Mouse (Mus musculus): ENCODE measurements around the gene Ube2o. TPM values are rescaled to one million over a fixed set of nuclear protein-coding genes. Genes with fewer than 3 reads are reported as not detected.
A peak's percentile ranks its signal among the peaks of the same experiment; 100 is the strongest.

Gene Ube2o
- polyA plus RNA-seq, 1 experiment from 2014 or later, result 8.9 TPM

- Histone ChIP-seq H3K4me3 (no peak overlapping the region), H3K27ac (peak overlapping the region; percentile 29; the same call in 1 of the 2 replicates), H3K9me3 (no peaks in the 10 kb centered on the region), H3K4me1 (replicated peaks) (peaks cover 26% of the 10 kb centered on the region), H3K36me3 (no peaks in the 10 kb centered on the region), H3K27me3 (ENCODE audit: insufficient read depth, poor library complexity, severe bottlenecking) (peaks cover 20% of the 10 kb centered on the region)
- 41% methylated on average over 14 of the region's 14 CpGs for WGBS
- DNase-seq (ENCODE audit: low spot score), result no peak
Observed at GRCm38 (mm10) chr11:116589020-116589531, 7.8 kb upstream of the Ube2o start.

GRCm38 (mm10) chr11:116586801-116587631, 5.8 kb upstream of the Ube2o start:
- DNase-seq (ENCODE audit: low spot score), result peak; percentile 74
- peaks cover 20% of the 10 kb centered on the region for H3K27me3 ChIP-seq (ENCODE audit: insufficient read depth, poor library complexity, severe bottlenecking)
- H3K4me1 ChIP-seq (replicated peaks), result peaks cover 17% of the 10 kb centered on the region
- peak overlapping the region; percentile 34 for H3K4me3 ChIP-seq
- no peaks in the 10 kb centered on the region for H3K36me3 ChIP-seq
- H3K27ac ChIP-seq, result peak overlapping the region; percentile 64; the same call in 1 of the 2 replicates
- no peaks in the 10 kb centered on the region for H3K9me3 ChIP-seq
- WGBS, result 20% methylated on average over 23 of the region's 23 CpGs

- WGBS, result 59% methylated on average over 5 of the region's 5 CpGs
Observed at GRCm38 (mm10) chr11:116586310-116586709, 5.1 kb upstream of the Ube2o start, which contains the start of gene Aanat. Aanat (plus strand) TSS chr11:116586432.

GRCm38 (mm10) chr11:116585682-116586081, 4.4 kb upstream of the Ube2o start:
- H3K36me3 ChIP-seq, result no peaks in the 10 kb centered on the region
- no peak overlapping the region for H3K4me3 ChIP-seq
- H3K4me1 ChIP-seq (replicated peaks), result peaks cover 21% of the 10 kb centered on the region
- WGBS, result 85% methylated on average over 6 of the region's 6 CpGs
- H3K27me3 ChIP-seq (ENCODE audit: insufficient read depth, poor library complexity, severe bottlenecking), result peaks cover 20% of the 10 kb centered on the region
- no peak overlapping the region for H3K27ac ChIP-seq
- no peak for DNase-seq (ENCODE audit: low spot score)
- no peaks in the 10 kb centered on the region for H3K9me3 ChIP-seq

More at GRCm38 (mm10) chr11:116586310-116586709, 5.1 kb upstream of the Ube2o start, which contains the start of gene Aanat:
- Histone ChIP-seq H3K27me3 (ENCODE audit: insufficient read depth, poor library complexity, severe bottlenecking) (peaks cover 20% of the 10 kb centered on the region), H3K4me1 (replicated peaks) (peaks cover 20% of the 10 kb centered on the region), H3K36me3 (no peaks in the 10 kb centered on the region), H3K9me3 (no peaks in the 10 kb centered on the region), H3K4me3 (peak within 1 kb of the TSS; percentile 34), H3K27ac (peak within 1 kb of the TSS; percentile 64; the same call in 1 of the 2 replicates)
- no peak for DNase-seq (ENCODE audit: low spot score)

GRCm38 (mm10) chr11:116580711-116581375, 404 bp downstream of the Ube2o start:
- H3K4me3 ChIP-seq, result peak overlapping the region; percentile 97
- WGBS, result under 1% methylated on average over 91 of the region's 91 CpGs
- H3K36me3 ChIP-seq, result peaks cover 5% of the 10 kb centered on the region; the same call in 1 of the 2 replicates
- peak; percentile 62 for DNase-seq (ENCODE audit: low spot score)
- no peaks in the 10 kb centered on the region; the same call in 1 of the 2 replicates for H3K27me3 ChIP-seq (ENCODE audit: insufficient read depth, poor library complexity, severe bottlenecking)
- peak overlapping the region; percentile 95 for H3K27ac ChIP-seq
- H3K4me1 ChIP-seq (replicated peaks), result peaks cover 47% of the 10 kb centered on the region
- H3K9me3 ChIP-seq, result no peaks in the 10 kb centered on the region

- Histone ChIP-seq H3K4me1 (replicated peaks) (peaks cover 54% of the 10 kb centered on the region), H3K27ac (peak overlapping the region; percentile 95), H3K4me3 (peak overlapping the region; percentile 97), H3K9me3 (no peaks in the 10 kb centered on the region), H3K36me3 (peaks cover 5% of the 10 kb centered on the region; the same call in 1 of the 2 replicates), H3K27me3 (ENCODE audit: insufficient read depth, poor library complexity, severe bottlenecking) (no peaks in the 10 kb centered on the region; the same call in 1 of the 2 replicates)
- 28% methylated on average over 10 of the region's 10 CpGs for WGBS
- no peak for DNase-seq (ENCODE audit: low spot score)
Observed at GRCm38 (mm10) chr11:116580031-116580652, 1.1 kb downstream of the Ube2o start.

GRCm38 (mm10) chr11:116579280-116579679, 2.0 kb downstream of the Ube2o start:
- no peaks in the 10 kb centered on the region for H3K9me3 ChIP-seq
- H3K4me1 ChIP-seq (replicated peaks), result peaks cover 63% of the 10 kb centered on the region
- no peak for DNase-seq (ENCODE audit: low spot score)
- no peaks in the 10 kb centered on the region; the same call in 1 of the 2 replicates for H3K27me3 ChIP-seq (ENCODE audit: insufficient read depth, poor library complexity, severe bottlenecking)
- 94% methylated on average over 3 of the region's 3 CpGs for WGBS
- no peak overlapping the region for H3K4me3 ChIP-seq
- peaks cover 5% of the 10 kb centered on the region; the same call in 1 of the 2 replicates for H3K36me3 ChIP-seq
- H3K27ac ChIP-seq, result no peak overlapping the region

GRCm38 (mm10) chr11:116575396-116575795, 5.9 kb downstream of the Ube2o start:
- WGBS, result 85% methylated on average over 2 of the region's 2 CpGs
- DNase-seq (ENCODE audit: low spot score), result no peak
- H3K4me1 ChIP-seq (replicated peaks), result peaks cover 91% of the 10 kb centered on the region

GRCm38 (mm10) chr11:116574982-116575381, 6.3 kb downstream of the Ube2o start:
- Histone ChIP-seq H3K9me3 (no peaks in the 10 kb centered on the region), H3K36me3 (peaks cover 5% of the 10 kb centered on the region; the same call in 1 of the 2 replicates), H3K27me3 (ENCODE audit: insufficient read depth, poor library complexity, severe bottlenecking) (no peaks in the 10 kb centered on the region), H3K4me3 (no peak overlapping the region), H3K27ac (no peak overlapping the region), H3K4me1 (replicated peaks) (peaks cover 87% of the 10 kb centered on the region)
- 73% methylated on average over 6 of the region's 6 CpGs for WGBS
- no peak for DNase-seq (ENCODE audit: low spot score)

More at GRCm38 (mm10) chr11:116575396-116575795, 5.9 kb downstream of the Ube2o start:
- H3K27me3 ChIP-seq (ENCODE audit: insufficient read depth, poor library complexity, severe bottlenecking), result no peaks in the 10 kb centered on the region
- H3K4me3 ChIP-seq, result no peak overlapping the region
- peaks cover 5% of the 10 kb centered on the region; the same call in 1 of the 2 replicates for H3K36me3 ChIP-seq
- no peak overlapping the region for H3K27ac ChIP-seq
- H3K9me3 ChIP-seq, result no peaks in the 10 kb centered on the region

- no peaks in the 10 kb centered on the region for H3K27me3 ChIP-seq (ENCODE audit: insufficient read depth, poor library complexity, severe bottlenecking)
- DNase-seq (ENCODE audit: low spot score), result no peak
- no peak overlapping the region for H3K27ac ChIP-seq
- H3K4me1 ChIP-seq (replicated peaks), result peaks cover 82% of the 10 kb centered on the region
- H3K4me3 ChIP-seq, result no peak overlapping the region
- 67% methylated on average over 6 of the region's 6 CpGs for WGBS
- peaks cover 4% of the 10 kb centered on the region; the same call in 1 of the 2 replicates for H3K36me3 ChIP-seq
- H3K9me3 ChIP-seq, result no peaks in the 10 kb centered on the region
Observed at GRCm38 (mm10) chr11:116574486-116574885, 6.8 kb downstream of the Ube2o start.

GRCm38 (mm10) chr11:116572756-116573543, 8.3 kb downstream of the Ube2o start:
- WGBS, result 54% methylated on average over 12 of the region's 12 CpGs
- Histone ChIP-seq H3K9me3 (no peaks in the 10 kb centered on the region), H3K36me3 (no peaks in the 10 kb centered on the region), H3K27ac (peak overlapping the region; percentile 56), H3K4me1 (replicated peaks) (peaks cover 72% of the 10 kb centered on the region), H3K4me3 (no peak overlapping the region; the same call in 1 of the 2 replicates), H3K27me3 (ENCODE audit: insufficient read depth, poor library complexity, severe bottlenecking) (no peaks in the 10 kb centered on the region)
- DNase-seq (ENCODE audit: low spot score), result no peak

All from hindbrain, embryonic 10.5 days (tissue).